Mouse (Mus musculus) left cerebral cortex, postnatal 36 days (tissue): Measurements from ENCODE around the gene Patj. TPM values are rescaled to one million over a fixed set of nuclear protein-coding genes. Genes with fewer than 3 reads are reported as not detected.
"Not testable (repeated sequence)": the region's sequence is repeated elsewhere in the genome, so short reads cannot be mapped to it uniquely, and the experiment has no call there.

Experiments used
- DNase-seq, 2 experiments: peaks; one replicate each; pipeline ENCODE4 v3.0.0; 2021 to 2022; ENCODE audit warnings: low spot score in 2 of 2, mixed read lengths in 1 of 2
- intact Hi-C: fragments of 180-260 bp; cut with DNase I; formaldehyde crosslinking; loops from one replicate; pipeline ENCODE4 v1.15.1; 2025
- total RNA-seq, 2 experiments: library from RNA; stranded (reverse); gene quantifications; 2 replicates each; pipeline ENCODE4 v1.2.3; 2021

Patj gene
- total RNA-seq, 2 experiments from 2014 or later: 7.5 to 19.6 TPM

GRCm38 (mm10) chr4:98622996-98623673 is 227.6 kb downstream of the Patj start:
- DNase-seq: no peak
- intact Hi-C loops: no loop called here

GRCm38 (mm10) chr4:98628286-98628685 is 232.7 kb downstream of the Patj start:
- intact Hi-C loops: no loop called here
- no peak for DNase-seq

- DNase-seq, intact Hi-C loops: not testable (repeated sequence)
Measured at GRCm38 (mm10) chr4:98629217-98629616, 233.6 kb downstream of the Patj start.

GRCm38 (mm10) chr4:98635140-98635837 is 239.7 kb downstream of the Patj start:
- intact Hi-C loops: no loop called here
- DNase-seq: no peak

GRCm38 (mm10) chr4:98638731-98639130 is 243.1 kb downstream of the Patj start:
- DNase-seq: no peak
- intact Hi-C loops: no loop called here

GRCm38 (mm10) chr4:98653650-98654049 is 258.1 kb downstream of the Patj start:
- intact Hi-C loops: no loop called here
- DNase-seq: no peak

- intact Hi-C loops: no loop called here
- no peak for DNase-seq
Measured at GRCm38 (mm10) chr4:98654419-98654821, 258.8 kb downstream of the Patj start.

- intact Hi-C loops: no loop called here
- DNase-seq: no peak
Measured at GRCm38 (mm10) chr4:98656759-98657158, 261.2 kb downstream of the Patj start.

- no peak for DNase-seq
- intact Hi-C loops: no loop called here
Measured at GRCm38 (mm10) chr4:98659032-98659431, 263.4 kb downstream of the Patj start.

- intact Hi-C loops: no loop called here
- no peak for DNase-seq
Measured at GRCm38 (mm10) chr4:98660534-98660933, 264.9 kb downstream of the Patj start.

GRCm38 (mm10) chr4:98665884-98666283 is 270.3 kb downstream of the Patj start:
- intact Hi-C loops: no loop called here
- no peak for DNase-seq

GRCm38 (mm10) chr4:98666451-98666850 is 270.9 kb downstream of the Patj start:
- intact Hi-C loops: no loop called here
- DNase-seq: no peak

- no peak for DNase-seq
- intact Hi-C loops: no loop called here
Measured at GRCm38 (mm10) chr4:98667009-98667408, 271.4 kb downstream of the Patj start.

- intact Hi-C loops: no loop called here
Measured at GRCm38 (mm10) chr4:98677506-98677905, 281.9 kb downstream of the Patj start.

GRCm38 (mm10) chr4:98686678-98687267 is 291.2 kb downstream of the Patj start:
- intact Hi-C loops: no loop called here
- DNase-seq: no peak

More at GRCm38 (mm10) chr4:98677506-98677905, 281.9 kb downstream of the Patj start:
- no peak for DNase-seq

- intact Hi-C loops: no loop called here
- no peak for DNase-seq
Measured at GRCm38 (mm10) chr4:98688116-98688515, 292.5 kb downstream of the Patj start.

- intact Hi-C loops: no loop called here
- no peak for DNase-seq
Measured at GRCm38 (mm10) chr4:98688520-98688919, 292.9 kb downstream of the Patj start.

- intact Hi-C loops: no loop called here
- no peak for DNase-seq
Measured at GRCm38 (mm10) chr4:98689988-98690387, 294.4 kb downstream of the Patj start.

GRCm38 (mm10) chr4:98693465-98694185 is 298.0 kb downstream of the Patj start:
- intact Hi-C loops: no loop called here
- no peak for DNase-seq

GRCm38 (mm10) chr4:98697932-98698331 is 302.3 kb downstream of the Patj start:
- intact Hi-C loops: no loop called here
- DNase-seq: no peak
